9 mouse cellular contexts compared by ENCODE assay signal in the genomic region with DNA sequence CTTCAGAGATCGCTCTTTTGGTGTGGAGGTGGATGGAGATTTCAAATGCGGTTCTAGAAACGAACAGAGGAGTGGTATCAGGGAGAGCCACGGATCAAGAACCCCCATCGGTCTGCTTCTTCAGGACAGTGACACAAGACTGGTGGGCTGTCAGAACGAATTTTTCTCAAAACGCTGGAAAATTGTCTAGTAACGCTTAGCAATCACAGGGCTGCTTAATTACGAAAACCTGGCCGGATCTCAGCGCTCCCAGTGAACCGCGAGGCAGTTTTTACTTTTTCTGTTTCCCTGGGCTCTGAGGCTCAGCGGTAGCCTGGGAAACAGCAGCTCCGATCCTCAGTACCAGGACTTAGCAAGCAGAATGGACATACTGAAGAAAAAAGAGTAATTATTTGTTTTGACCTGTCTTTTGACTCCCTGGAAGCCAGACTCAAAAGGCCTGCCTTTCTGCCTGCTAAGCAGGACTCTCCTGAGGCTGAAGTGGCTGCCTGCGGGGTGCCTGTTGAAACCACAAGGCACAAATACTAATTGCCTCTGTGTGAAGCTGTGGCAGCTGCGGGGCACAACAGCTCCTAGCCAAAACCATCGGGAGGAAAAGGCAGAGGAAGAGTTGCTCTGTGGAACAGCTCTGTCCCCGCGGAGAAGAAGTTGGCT.
DNase-seq lines count a peak whose midpoint lies in the region; ATAC-seq and TF ChIP-seq lines count a peak whose summit lies in the region.
"Had no signal": no experiment of that assay in that cellular context is flagged by ENCODE, and none has a peak within 500 bp of the region (broad histone marks: within the 10 kb centered on the region; RNA-seq: fewer than 3 reads in every experiment).

No protein-coding gene starts in this region.

- no peaks in the 10 kb centered on the region for H3K36me3 ChIP-seq in limb, embryonic 14.5 days (ENCODE audit: control insufficient read depth, insufficient read depth, low read length)
- no peaks in the 10 kb centered on the region for H3K36me3 ChIP-seq in stomach, embryonic 15.5 days

- no peaks in the 10 kb centered on the region for H3K4me1 ChIP-seq in limb, embryonic 14.5 days (ENCODE audit: control insufficient read depth, insufficient read depth, low read length)
- no peaks in the 10 kb centered on the region for H3K4me1 ChIP-seq in stomach, embryonic 15.5 days

- no peak for TF ChIP-seq POLR2A in limb, embryonic 14.5 days (IDR thresholded peaks at IDR 0.05; ENCODE audit: borderline replicate concordance, extremely low read depth, insufficient read depth, insufficient read length)

- no peak overlapping the region for H3K9ac ChIP-seq in limb, embryonic 14.5 days (ENCODE audit: low read depth, low read length, severe bottlenecking)
- no peak overlapping the region for H3K9ac ChIP-seq in stomach, embryonic 15.5 days
- H3K9ac ChIP-seq: liver, embryonic 14.5 days had no signal

- 0 out of 2 replicates have a peak overlapping the region, but pooled peaks have one; percentile 11 for H3K4me3 ChIP-seq in limb, embryonic 14.5 days (replicated peaks; ENCODE audit: low read length)
- H3K4me3 ChIP-seq in stomach, embryonic 15.5 days (replicated peaks): no peak overlapping the region

- ATAC-seq in limb, embryonic 14.5 days (ENCODE audit: low FRiP score, low read depth): no peak
- no peak for ATAC-seq in stomach, embryonic 15.5 days (ENCODE audit: insufficient read depth, low FRiP score, low read depth)

- no peaks in the 10 kb centered on the region for H3K27me3 ChIP-seq in limb, embryonic 14.5 days (ENCODE audit: control insufficient read depth, insufficient read depth, low read length)
- H3K27me3 ChIP-seq in stomach, embryonic 15.5 days (replicated peaks): no peaks in the 10 kb centered on the region

- H3K9me3 ChIP-seq in limb, embryonic 14.5 days (ENCODE audit: control insufficient read depth, low read length): no peaks in the 10 kb centered on the region
- H3K9me3 ChIP-seq in stomach, embryonic 15.5 days: no peaks in the 10 kb centered on the region

- peak; percentile 5 for DNase-seq in cerebellum, adult 9-11 months
- DNase-seq in cerebellum, adult 11-12 months: no peak
- DNase-seq in right cerebral cortex, adult 18-20 months: peak; percentile 17
- DNase-seq in right cerebral cortex, postnatal 14 days: no peak
- DNase-seq in limb, embryonic 14.5 days (ENCODE audit: low spot score): no peak
- no peak for DNase-seq in adrenal gland, adult 2 months
- no peak for DNase-seq in T-cell, adult 2 months (ENCODE audit: low spot score)

- H3K4me2 ChIP-seq in limb, embryonic 14.5 days (replicated peaks; ENCODE audit: low read depth, low read length, severe bottlenecking): peak overlapping the region; percentile 32
- peak overlapping the region; percentile 8; the same call in 1 of the 2 replicates for H3K4me2 ChIP-seq in stomach, embryonic 15.5 days

- no peak overlapping the region for H3K27ac ChIP-seq in limb, embryonic 14.5 days (replicated peaks; ENCODE audit: low read depth, low read length)
- no peak overlapping the region for H3K27ac ChIP-seq in stomach, embryonic 15.5 days
- H3K27ac ChIP-seq: liver, embryonic 14.5 days had no signal

- 34% methylated on average over 20 of the region's 20 CpGs for WGBS in limb, embryonic 14.5 days
- 41% methylated on average over 20 of the region's 20 CpGs for WGBS in stomach, embryonic 15.5 days

Comparison
In these comparisons a context has a peak if more than half of its experiments do, and no peak if none do; other contexts are left out.
1. DNase-seq: peak in cerebellum, adult 9-11 months (single experiment) and right cerebral cortex, adult 18-20 months (single experiment); none in cerebellum, adult 11-12 months (single experiment), right cerebral cortex, postnatal 14 days (single experiment), limb, embryonic 14.5 days (single experiment), adrenal gland, adult 2 months (single experiment) and T-cell, adult 2 months (single experiment).